Comparison of ENCODE assay signal across 8 mouse cellular contexts in genomic region chr12:112077651-112078050, GRCm38 (mm10). TPM values are rescaled to one million over a fixed set of nuclear protein-coding genes. Genes with fewer than 3 reads are reported as not detected.
DNase-seq lines count a peak whose midpoint lies in the region; ATAC-seq and TF ChIP-seq lines count a peak whose summit lies in the region.

No protein-coding gene starts in this region.

- no peak overlapping the region for H3K4me3 ChIP-seq in heart, embryonic 12.5 days
- no peak overlapping the region for H3K4me3 ChIP-seq in kidney, adult 2 months (ENCODE audit: insufficient read depth, low read depth, low read length)
- H3K4me3 ChIP-seq in limb, embryonic 14.5 days (replicated peaks; ENCODE audit: low read length) = no peak overlapping the region
- no peak overlapping the region for H3K4me3 ChIP-seq in midbrain, postnatal 0 days (ENCODE audit: low read depth, low read length)
- no peak overlapping the region for H3K4me3 ChIP-seq in testis, adult 2 months (ENCODE audit: control insufficient read depth, low read depth, low read length)

- no peak for ATAC-seq in heart, embryonic 12.5 days (ENCODE audit: insufficient number of reproducible peaks, low FRiP score)
- peak; percentile 30; the same call in 1 of the 2 replicates for ATAC-seq in limb, embryonic 14.5 days (ENCODE audit: low FRiP score, low read depth)
- no peak for ATAC-seq in midbrain, postnatal 0 days (ENCODE audit: low FRiP score)

- no peak overlapping the region for H3K27ac ChIP-seq in heart, embryonic 12.5 days (ENCODE audit: poor library complexity, severe bottlenecking)
- no peak overlapping the region for H3K27ac ChIP-seq in kidney, adult 2 months (ENCODE audit: insufficient read depth, low read depth, low read length)
- H3K27ac ChIP-seq in limb, embryonic 14.5 days (replicated peaks; ENCODE audit: low read depth, low read length) = no peak overlapping the region
- no peak overlapping the region for H3K27ac ChIP-seq in midbrain, postnatal 0 days (ENCODE audit: low read depth, low read length)
- no peak overlapping the region for H3K27ac ChIP-seq in testis, adult 2 months (ENCODE audit: control insufficient read depth, insufficient read depth, low read depth, low read length)

- peak; percentile 92 for DNase-seq in heart, adult 11 months
- DNase-seq in cerebellum, adult 8-10 months = peak; percentile 56
- peak; percentile 72 to 78 for DNase-seq in frontal cortex, postnatal 36 days (ENCODE audit: low spot score in 2 of 2)
- DNase-seq in kidney, adult 2 months = peak; percentile 75
- peak; percentile 52 for DNase-seq in limb, embryonic 14.5 days (ENCODE audit: low spot score)
- DNase-seq in midbrain, postnatal 0 days (ENCODE audit: low spot score) = peak; percentile 55

- TF ChIP-seq POLR2A in kidney, adult 2 months (IDR thresholded peaks at IDR 0.05; ENCODE audit: low read depth, low read length) = no peak
- no peak for TF ChIP-seq POLR2A in limb, embryonic 14.5 days (IDR thresholded peaks at IDR 0.05; ENCODE audit: borderline replicate concordance, extremely low read depth, insufficient read depth, insufficient read length)
- TF ChIP-seq POLR2A in testis, adult 2 months (IDR thresholded peaks at IDR 0.05; ENCODE audit: control insufficient read depth, low read depth, low read length) = no peak

- H3K36me3 ChIP-seq in heart, embryonic 12.5 days = no peaks in the 10 kb centered on the region
- no peaks in the 10 kb centered on the region for H3K36me3 ChIP-seq in kidney, adult 2 months (ENCODE audit: control insufficient read depth, insufficient read depth, low read length)
- H3K36me3 ChIP-seq in limb, embryonic 14.5 days (ENCODE audit: control insufficient read depth, insufficient read depth, low read length) = no peaks in the 10 kb centered on the region
- H3K36me3 ChIP-seq in midbrain, postnatal 0 days (ENCODE audit: insufficient read depth, low read length) = no peaks in the 10 kb centered on the region
- H3K36me3 ChIP-seq in testis, adult 2 months (ENCODE audit: control insufficient read depth, insufficient read depth, low read length) = no peaks in the 10 kb centered on the region

- H3K4me1 ChIP-seq in heart, embryonic 12.5 days (replicated peaks) = no peaks in the 10 kb centered on the region
- no peaks in the 10 kb centered on the region for H3K4me1 ChIP-seq in kidney, adult 2 months (ENCODE audit: control insufficient read depth, insufficient read depth, low read length)
- H3K4me1 ChIP-seq in limb, embryonic 14.5 days (ENCODE audit: control insufficient read depth, insufficient read depth, low read length) = no peaks in the 10 kb centered on the region
- no peaks in the 10 kb centered on the region for H3K4me1 ChIP-seq in midbrain, postnatal 0 days (ENCODE audit: insufficient read depth, low read length)
- no peaks in the 10 kb centered on the region; the same call in 1 of the 2 replicates for H3K4me1 ChIP-seq in testis, adult 2 months (ENCODE audit: control insufficient read depth, insufficient read depth, low read length)

- WGBS in heart, embryonic 12.5 days = 10% methylated on average over 6 of the region's 6 CpGs
- WGBS in kidney, adult 2 months = 4% methylated on average over 6 of the region's 6 CpGs
- WGBS in limb, embryonic 14.5 days = 5% methylated on average over 6 of the region's 6 CpGs
- WGBS in midbrain, postnatal 0 days = 20% methylated on average over 6 of the region's 6 CpGs

- H3K9ac ChIP-seq in heart, embryonic 12.5 days = no peak overlapping the region
- H3K9ac ChIP-seq in limb, embryonic 14.5 days (ENCODE audit: low read depth, low read length, severe bottlenecking) = no peak overlapping the region
- no peak overlapping the region for H3K9ac ChIP-seq in midbrain, postnatal 0 days (replicated peaks; ENCODE audit: low read length, poor library complexity, severe bottlenecking)

- no peak overlapping the region for H3K4me2 ChIP-seq in heart, embryonic 12.5 days
- H3K4me2 ChIP-seq in limb, embryonic 14.5 days (replicated peaks; ENCODE audit: low read depth, low read length, severe bottlenecking) = no peak overlapping the region
- H3K4me2 ChIP-seq in midbrain, postnatal 0 days (ENCODE audit: low read depth, low read length, poor library complexity, severe bottlenecking) = no peak overlapping the region

- 0 out of 2 replicates have a peak, but pooled peaks cover 17% of the 10 kb centered on the region for H3K27me3 ChIP-seq in heart, embryonic 12.5 days (replicated peaks)
- no peaks in the 10 kb centered on the region for H3K27me3 ChIP-seq in kidney, adult 2 months (replicated peaks; ENCODE audit: control insufficient read depth, insufficient read depth, low read length)
- H3K27me3 ChIP-seq in limb, embryonic 14.5 days (ENCODE audit: control insufficient read depth, insufficient read depth, low read length) = no peaks in the 10 kb centered on the region
- no peaks in the 10 kb centered on the region for H3K27me3 ChIP-seq in midbrain, postnatal 0 days (ENCODE audit: insufficient read depth, low read length)
- H3K27me3 ChIP-seq in testis, adult 2 months (ENCODE audit: control insufficient read depth, insufficient read depth, low read length) = no peaks in the 10 kb centered on the region

- H3K9me3 ChIP-seq in heart, embryonic 12.5 days (replicated peaks) = no peaks in the 10 kb centered on the region
- no peaks in the 10 kb centered on the region for H3K9me3 ChIP-seq in limb, embryonic 14.5 days (ENCODE audit: control insufficient read depth, low read length)
- H3K9me3 ChIP-seq in midbrain, postnatal 0 days (ENCODE audit: low read length) = no peaks in the 10 kb centered on the region

- TF ChIP-seq CTCF in kidney, adult 2 months (conservative IDR thresholded peaks at IDR 0.05; ENCODE audit: insufficient read depth, insufficient read length, low read depth, low read length) = peak; percentile 96
- TF ChIP-seq CTCF in midbrain, postnatal 0 days (IDR thresholded peaks at IDR 0.05) = peak; percentile 80
- TF ChIP-seq CTCF in testis, adult 2 months (IDR thresholded peaks at IDR 0.05; ENCODE audit: control insufficient read depth, insufficient read depth, insufficient replicate concordance, low read depth, low read length) = peak; percentile 87; the same call in 1 of the 2 replicates

RNA-seq across cellular contexts. Expression of gene Aspg, which starts 28.8 kb away (rescaled TPM):
- polyA plus RNA-seq in heart, embryonic 12.5 days (2016; fragmentation: Nextera tagmentation; extraction: Ambion mirVana) = 0.45 and 2.2 TPM in 2 replicates
- polyA plus RNA-seq in kidney, adult 2 months (2012; rRNA removed) = 39.2 and 52.5 TPM in 2 replicates
- 4.7 and 6.1 TPM in 2 replicates for polyA plus RNA-seq in limb, embryonic 14.5 days (2012; rRNA removed)
- polyA plus RNA-seq in limb, embryonic 14.5 days (2014; fragmentation: Nextera tagmentation; extraction: Ambion mirVana) = 2.1 and 2.5 TPM in 2 replicates
- total RNA-seq in midbrain, postnatal 0 days (2014; rRNA removed) = 3.6 and 5.2 TPM in 2 replicates
- polyA plus RNA-seq in midbrain, postnatal 0 days (2015; fragmentation: Nextera tagmentation; extraction: Ambion mirVana) = 2.3 and 2.5 TPM in 2 replicates
- 1.2 and 5.4 TPM in 2 replicates for polyA plus RNA-seq in testis, adult 2 months (2012; rRNA removed)
